Mouse (Mus musculus) A20 (cell line): Measurements from ENCODE around the gene Jsrp1.

ENCODE experiments used
- DNase-seq: peaks from one replicate; pipeline ENCODE4 v3.0.0-alpha.2; 2011; ENCODE audit warnings: low read depth, low spot score

Gene Jsrp1

GRCm38 (mm10) chr10:80810084-80810483 lies 3.2 kb downstream of the Jsrp1 start:
- DNase-seq, result no peak

GRCm38 (mm10) chr10:80808985-80809632 lies 4.2 kb downstream of the Jsrp1 start:
- no peak for DNase-seq

- no peak for DNase-seq
These were observed 5.0 kb downstream of the Jsrp1 start for GRCm38 (mm10) chr10:80808099-80808984.

GRCm38 (mm10) chr10:80807057-80807627 lies 6.2 kb downstream of the Jsrp1 start:
- DNase-seq, result no peak

GRCm38 (mm10) chr10:80806341-80807056 lies 6.8 kb downstream of the Jsrp1 start:
- no peak for DNase-seq

GRCm38 (mm10) chr10:80805925-80806324 lies 7.4 kb downstream of the Jsrp1 start:
- DNase-seq, result peak; percentile 69

GRCm38 (mm10) chr10:80805322-80805721 lies 8.0 kb downstream of the Jsrp1 start:
- DNase-seq, result no peak

GRCm38 (mm10) chr10:80804916-80805315 lies 8.4 kb downstream of the Jsrp1 start, which contains the start of gene Amh:
Amh (plus strand) TSS chr10:80805243.
- no peak for DNase-seq

GRCm38 (mm10) chr10:80804340-80804739 lies 9.0 kb downstream of the Jsrp1 start:
- DNase-seq, result no peak

- no peak for DNase-seq
These were observed 10.3 kb downstream of the Jsrp1 start for GRCm38 (mm10) chr10:80802996-80803395.

- DNase-seq, result no peak
These were observed 10.9 kb downstream of the Jsrp1 start for GRCm38 (mm10) chr10:80802204-80802912.

GRCm38 (mm10) chr10:80799070-80799566 lies 14.2 kb downstream of the Jsrp1 start:
- DNase-seq, result no peak

- peak; percentile 98 for DNase-seq
These were observed 14.9 kb downstream of the Jsrp1 start, which contains the start of the genes Sf3a2 and Plekhj1 for GRCm38 (mm10) chr10:80798150-80799006. Sf3a2 (plus strand) TSS chr10:80798198. Plekhj1 (minus strand) TSS chr10:80798626.

- no peak for DNase-seq
These were observed 15.8 kb downstream of the Jsrp1 start for GRCm38 (mm10) chr10:80797186-80798149.

GRCm38 (mm10) chr10:80796307-80796848 lies 16.9 kb downstream of the Jsrp1 start:
- DNase-seq, result no peak

GRCm38 (mm10) chr10:80794750-80795149 lies 18.5 kb downstream of the Jsrp1 start:
- no peak for DNase-seq

- DNase-seq, result no peak
These were observed 19.5 kb downstream of the Jsrp1 start for GRCm38 (mm10) chr10:80793803-80794202.

- DNase-seq, result no peak
These were observed 20.1 kb downstream of the Jsrp1 start for GRCm38 (mm10) chr10:80793033-80793784.
